ENCODE assay signal across 30 mouse cellular contexts in the genomic region with DNA sequence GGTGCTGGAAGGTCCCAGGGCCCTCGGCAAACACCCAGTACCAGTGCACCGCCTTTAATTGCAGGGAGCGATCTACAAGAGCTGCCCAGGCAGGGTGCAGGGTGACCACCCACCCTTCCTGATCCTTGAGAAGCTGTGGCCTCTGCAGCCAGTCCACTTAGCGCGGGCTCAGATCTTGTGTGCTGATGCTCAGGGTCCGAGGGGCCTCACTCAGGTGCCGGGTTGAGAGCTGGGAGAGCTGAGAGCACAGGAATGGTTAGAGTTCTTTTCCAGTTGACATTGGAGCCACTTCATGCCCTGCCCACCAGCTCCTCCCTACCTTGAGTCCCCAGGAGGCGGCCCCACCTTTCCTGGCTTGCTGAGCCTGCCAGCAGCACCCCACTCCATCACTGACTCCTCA. TPM values are rescaled to one million over a fixed set of nuclear protein-coding genes. Genes with fewer than 3 reads are reported as not detected.
"Had no signal": no experiment of that assay in that cellular context is flagged by ENCODE, and none has a peak within 500 bp of the region (broad histone marks: within the 10 kb centered on the region; RNA-seq: fewer than 3 reads in every experiment).

No protein-coding gene starts in this region.

- H3K9ac ChIP-seq: heart, embryonic 12.5 days; hindbrain, embryonic 12.5 days; hindbrain, embryonic 14.5 days; intestine, embryonic 15.5 days; kidney, embryonic 15.5 days; limb, embryonic 13.5 days; limb, embryonic 15.5 days had no signal

- H3K4me2 ChIP-seq: heart, embryonic 12.5 days; hindbrain, embryonic 12.5 days; hindbrain, embryonic 14.5 days; intestine, embryonic 15.5 days; kidney, embryonic 15.5 days; limb, embryonic 13.5 days; limb, embryonic 15.5 days had no signal

- DNase-seq: gastrocnemius, adult 2 months; gastrocnemius, postnatal 10 days; gastrocnemius, postnatal 25 days; heart, adult 18-20 months; heart, postnatal 10 days; heart, postnatal 4 days; kidney, adult 18-20 months; kidney, adult 8-10 months; kidney, postnatal 14 days; kidney, postnatal 36 days; layer of hippocampus, adult 9-11 months; layer of hippocampus, postnatal 36 days; left cerebral cortex, postnatal 4 days had no signal

- H3K9me3 ChIP-seq: heart, embryonic 10.5 days; heart, embryonic 12.5 days; hindbrain, embryonic 10.5 days; hindbrain, embryonic 12.5 days; intestine, embryonic 15.5 days; kidney, embryonic 15.5 days; limb, embryonic 13.5 days; limb, embryonic 15.5 days had no signal

- H3K27me3 ChIP-seq: intestine, embryonic 15.5 days had no signal

- H3K4me3 ChIP-seq: gastrocnemius, adult 2 months; heart, embryonic 10.5 days; heart, embryonic 12.5 days; hindbrain, embryonic 10.5 days; hindbrain, embryonic 12.5 days; intestine, embryonic 15.5 days; kidney, embryonic 15.5 days; limb, embryonic 13.5 days; limb, embryonic 15.5 days had no signal

- H3K27ac ChIP-seq: gastrocnemius, adult 2 months; heart, embryonic 10.5 days; hindbrain, embryonic 10.5 days; hindbrain, embryonic 12.5 days; hindbrain, embryonic 14.5 days; intestine, embryonic 15.5 days; kidney, embryonic 15.5 days; kidney, postnatal 0 days; limb, embryonic 13.5 days; limb, embryonic 15.5 days had no signal

- ATAC-seq: hindbrain, embryonic 16.5 days; inflammation-experienced regulatory T-cells, adult 6 months; intestine, embryonic 15.5 days; intestine, postnatal 0 days had no signal

RNA-seq across cellular contexts. Expression of gene Klc3, which starts 9.4 kb away (rescaled TPM):
- total RNA-seq: granulocyte monocyte progenitor cell, adult 5-6 weeks had no signal

RNA-seq across cellular contexts. Expression of gene Ckm, which starts 10.1 kb away (rescaled TPM):
- total RNA-seq: layer of hippocampus, adult 18-20 months; layer of hippocampus, postnatal 14 days; left cerebral cortex, postnatal 25 days; left cerebral cortex, postnatal 4 days had no signal
- polyA plus RNA-seq: hindbrain, embryonic 10.5 days; hindbrain, embryonic 14.5 days had no signal

RNA-seq across cellular contexts. Expression of gene Ppp1r13l, which starts 34.9 kb away (rescaled TPM):
- polyA plus RNA-seq: inflammation-experienced regulatory T-cells, adult 6 months had no signal
